Comparison of ENCODE assay signal across 24 mouse cellular contexts in the genomic region with DNA sequence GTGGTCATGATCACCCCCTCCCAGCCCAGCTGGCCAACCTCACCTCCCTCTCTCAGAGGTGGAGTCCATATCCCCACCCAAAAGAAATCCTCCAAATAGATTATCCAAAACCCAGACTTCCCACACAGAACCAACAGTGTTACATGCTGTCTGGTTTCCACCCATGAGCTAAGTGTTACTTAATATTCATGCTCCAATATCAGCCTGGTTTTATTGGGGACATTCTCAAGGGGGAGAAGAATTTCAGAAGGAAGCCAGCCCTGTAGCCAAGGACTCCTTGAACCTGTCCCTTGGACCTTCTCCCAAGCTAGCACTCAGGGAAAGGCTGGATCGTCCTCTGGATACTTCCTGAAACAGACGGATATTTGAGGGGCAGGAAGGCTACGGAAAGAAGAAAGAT.
"Had no signal": no experiment of that assay in that cellular context is flagged by ENCODE, and none has a peak within 500 bp of the region (broad histone marks: within the 10 kb centered on the region; RNA-seq: fewer than 3 reads in every experiment).

No protein-coding gene starts in this region.

- H3K4me1 ChIP-seq: liver, embryonic 13.5 days; liver, embryonic 15.5 days had no signal

- H3K36me3 ChIP-seq: forebrain, embryonic 15.5 days; hindbrain, embryonic 13.5 days; hindbrain, embryonic 15.5 days; kidney, embryonic 15.5 days; limb, embryonic 13.5 days; liver, embryonic 13.5 days; liver, embryonic 15.5 days had no signal

- H3K27ac ChIP-seq: forebrain, embryonic 15.5 days; hindbrain, embryonic 13.5 days; hindbrain, embryonic 15.5 days; hindbrain, postnatal 0 days; kidney, embryonic 15.5 days; kidney, postnatal 0 days; layer of hippocampus, adult 2 months; left cerebral cortex, adult 2 months; limb, embryonic 13.5 days; liver, embryonic 13.5 days; liver, embryonic 15.5 days had no signal

- H3K9ac ChIP-seq: forebrain, embryonic 15.5 days; forebrain, postnatal 0 days; hindbrain, embryonic 13.5 days; hindbrain, embryonic 15.5 days; kidney, embryonic 15.5 days; limb, embryonic 13.5 days; liver, embryonic 13.5 days; liver, embryonic 15.5 days had no signal

- H3K4me3 ChIP-seq: forebrain, embryonic 15.5 days; hindbrain, embryonic 13.5 days; hindbrain, embryonic 15.5 days; kidney, embryonic 15.5 days; layer of hippocampus, adult 2 months; left cerebral cortex, adult 2 months; limb, embryonic 13.5 days; liver, embryonic 13.5 days; liver, embryonic 15.5 days had no signal

- H3K4me2 ChIP-seq: forebrain, embryonic 15.5 days; heart, embryonic 11.5 days; hindbrain, embryonic 13.5 days; hindbrain, embryonic 15.5 days; kidney, embryonic 15.5 days; limb, embryonic 13.5 days; liver, embryonic 11.5 days; liver, embryonic 13.5 days; liver, embryonic 15.5 days had no signal

- H3K27me3 ChIP-seq: forebrain, embryonic 15.5 days; hindbrain, embryonic 15.5 days; liver, embryonic 15.5 days had no signal

- DNase-seq: forebrain, postnatal 0 days; gastrocnemius, postnatal 10 days; heart, adult 11 months; heart, postnatal 10 days; heart, postnatal 36 days; kidney, adult 11 months; kidney, adult 2 months; kidney, adult 9 months; kidney, postnatal 14 days; kidney, postnatal 36 days; liver; liver, embryonic 13.5 days had no signal
